Mouse (Mus musculus): ENCODE measurements at regions not wholly inside any gene's neighbourhood (a gene's known extent, or its start where the extent isn't known, plus 50 kb on each side); places are given as distances from the start of the nearest gene placed in this dataset.

DNA sequence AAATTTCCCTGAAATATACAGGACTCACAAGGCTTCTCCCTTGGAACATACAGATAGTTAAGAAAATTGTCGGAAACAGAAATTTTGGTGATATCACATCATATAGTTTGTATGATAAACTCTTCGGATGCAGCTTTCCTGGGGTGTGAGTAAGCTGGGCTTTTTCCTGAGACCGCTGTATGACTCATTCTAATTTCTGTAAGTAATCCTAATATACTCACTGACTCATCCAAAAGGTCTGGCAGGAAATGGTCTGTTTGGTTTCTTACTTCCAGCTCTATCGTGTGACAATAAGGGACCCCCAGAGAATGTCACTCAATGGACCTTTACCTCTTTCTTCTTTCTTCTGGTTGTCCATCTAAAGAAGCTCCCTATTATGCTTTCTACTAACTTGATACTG, 1273.9 kb upstream of the Tenm2 start:
- no peak for TF ChIP-seq CTCF (IDR thresholded peaks at IDR 0.05; ENCODE audit: low read depth, low read length)
- TF ChIP-seq POLR2A (IDR thresholded peaks at IDR 0.05; ENCODE audit: extremely low read depth, insufficient read depth, low read length) = no peak
- no peak overlapping the region for H3K9ac ChIP-seq (ENCODE audit: low read depth, low read length)
- no peaks in the 10 kb centered on the region for H3K4me1 ChIP-seq (ENCODE audit: control insufficient read depth, insufficient read depth, low read length)
- H3K36me3 ChIP-seq (ENCODE audit: control insufficient read depth, insufficient read depth, low read length) = no peaks in the 10 kb centered on the region
- WGBS = 78% methylated on average over 4 of the region's 4 CpGs
- H3K79me2 ChIP-seq (ENCODE audit: control insufficient read depth, insufficient read depth, low read length) = no peaks in the 10 kb centered on the region
- no peak overlapping the region for H3K4me3 ChIP-seq (ENCODE audit: insufficient read depth, low read depth, low read length)
- no peak overlapping the region for H3K27ac ChIP-seq (replicated peaks; ENCODE audit: insufficient read depth, low read depth, low read length)
- H3K27me3 ChIP-seq (ENCODE audit: control insufficient read depth, insufficient read depth, low read length) = no peaks in the 10 kb centered on the region
- DNase-seq (ENCODE audit: extremely low read depth, low read depth, low spot score) = no peak

DNA sequence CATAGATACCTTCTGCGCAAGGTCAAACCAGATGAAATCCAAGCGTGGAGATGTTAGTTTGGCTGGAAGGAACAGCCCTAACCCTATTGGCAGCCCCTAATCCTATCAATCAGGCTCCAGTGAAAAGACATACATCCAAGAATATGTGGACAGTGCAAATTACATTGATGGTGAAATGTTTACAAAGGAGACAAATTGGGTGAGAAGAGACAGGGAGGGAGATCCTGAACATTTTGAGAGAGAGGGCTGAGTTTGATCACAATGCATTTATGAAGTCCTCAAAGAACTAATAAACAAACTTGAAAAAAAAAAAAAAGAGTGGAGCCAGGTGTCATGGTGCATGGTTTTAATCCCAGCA, 1228.5 kb upstream of the Tenm2 start:
- Histone ChIP-seq H3K27ac (replicated peaks; ENCODE audit: insufficient read depth, low read depth, low read length) (no peak overlapping the region), H3K27me3 (ENCODE audit: control insufficient read depth, insufficient read depth, low read length) (no peaks in the 10 kb centered on the region), H3K9ac (ENCODE audit: low read depth, low read length) (no peak overlapping the region), H3K4me1 (ENCODE audit: control insufficient read depth, insufficient read depth, low read length) (no peaks in the 10 kb centered on the region), H3K4me3 (ENCODE audit: insufficient read depth, low read depth, low read length) (no peak overlapping the region), H3K36me3 (ENCODE audit: control insufficient read depth, insufficient read depth, low read length) (no peaks in the 10 kb centered on the region), H3K79me2 (ENCODE audit: control insufficient read depth, insufficient read depth, low read length) (no peaks in the 10 kb centered on the region)
- 87% methylated on average over 2 of the region's 2 CpGs for WGBS
- DNase-seq (ENCODE audit: extremely low read depth, low read depth, low spot score) = no peak
- TF ChIP-seq CTCF (IDR thresholded peaks at IDR 0.05; ENCODE audit: low read depth, low read length) = no peak
- no peak for TF ChIP-seq POLR2A (IDR thresholded peaks at IDR 0.05; ENCODE audit: extremely low read depth, insufficient read depth, low read length)

DNA sequence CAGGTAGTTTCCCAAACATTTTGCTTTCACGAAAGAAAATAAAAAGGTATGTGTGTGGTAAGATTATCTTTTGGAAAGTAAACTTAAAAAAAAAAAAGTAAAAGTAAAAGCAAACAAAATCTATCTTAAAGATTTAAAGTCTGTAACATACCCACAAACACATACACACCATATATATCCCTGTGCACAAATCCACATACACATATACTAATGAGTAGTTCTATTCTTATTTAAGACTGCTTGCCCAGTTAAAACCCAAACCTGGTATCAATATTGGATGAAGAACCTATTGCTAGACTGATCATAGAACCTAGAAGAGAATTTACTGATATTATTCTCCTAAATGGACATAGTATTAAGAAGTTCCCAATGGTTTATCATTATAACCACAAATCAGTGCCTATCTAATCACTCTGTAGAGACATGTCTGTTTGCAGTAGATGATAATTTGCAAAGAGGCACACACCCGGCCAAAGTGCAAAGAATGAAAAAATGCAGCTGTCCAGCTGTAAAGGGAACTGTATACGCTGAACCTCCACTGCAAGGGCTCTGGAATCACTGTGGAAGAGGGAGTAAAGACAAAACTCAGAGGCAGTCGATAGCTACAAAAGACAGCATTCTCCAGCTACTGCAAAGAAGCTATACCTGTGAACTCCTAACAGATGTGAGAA, 1227.9 kb upstream of the Tenm2 start:
- H3K27me3 ChIP-seq (ENCODE audit: control insufficient read depth, insufficient read depth, low read length) = no peaks in the 10 kb centered on the region
- no peaks in the 10 kb centered on the region for H3K4me1 ChIP-seq (ENCODE audit: control insufficient read depth, insufficient read depth, low read length)
- no peak for TF ChIP-seq POLR2A (IDR thresholded peaks at IDR 0.05; ENCODE audit: extremely low read depth, insufficient read depth, low read length)
- no peak for TF ChIP-seq CTCF (IDR thresholded peaks at IDR 0.05; ENCODE audit: low read depth, low read length)
- WGBS = 45% methylated on average over 4 of the region's 4 CpGs
- DNase-seq (ENCODE audit: extremely low read depth, low read depth, low spot score) = no peak
- H3K27ac ChIP-seq (replicated peaks; ENCODE audit: insufficient read depth, low read depth, low read length) = no peak overlapping the region
- H3K4me3 ChIP-seq (ENCODE audit: insufficient read depth, low read depth, low read length) = no peak overlapping the region
- H3K9ac ChIP-seq (ENCODE audit: low read depth, low read length) = no peak overlapping the region
- no peaks in the 10 kb centered on the region for H3K36me3 ChIP-seq (ENCODE audit: control insufficient read depth, insufficient read depth, low read length)
- no peaks in the 10 kb centered on the region for H3K79me2 ChIP-seq (ENCODE audit: control insufficient read depth, insufficient read depth, low read length)

DNA sequence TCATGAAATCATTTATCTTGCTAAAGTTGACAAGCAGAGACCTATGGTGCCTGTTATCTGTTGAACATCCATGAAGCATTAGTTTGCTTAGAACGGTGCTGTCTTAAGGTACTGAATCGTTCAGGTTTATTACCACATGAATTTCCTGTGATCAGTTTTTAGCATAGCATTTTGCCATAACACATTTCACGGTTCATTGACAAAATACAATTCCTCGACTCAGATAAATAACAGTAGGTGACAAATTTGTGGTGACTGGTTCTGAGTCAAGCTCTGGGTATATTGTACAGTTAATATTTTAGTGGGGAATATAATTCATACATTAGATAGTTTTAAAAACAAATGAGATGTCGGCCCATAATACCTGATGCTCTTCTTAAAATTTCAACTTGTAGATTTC, 1207.5 kb upstream of the Tenm2 start:
- Histone ChIP-seq H3K4me1 (ENCODE audit: control insufficient read depth, insufficient read depth, low read length) (no peaks in the 10 kb centered on the region), H3K27me3 (ENCODE audit: control insufficient read depth, insufficient read depth, low read length) (no peaks in the 10 kb centered on the region), H3K27ac (replicated peaks; ENCODE audit: insufficient read depth, low read depth, low read length) (no peak overlapping the region), H3K36me3 (ENCODE audit: control insufficient read depth, insufficient read depth, low read length) (no peaks in the 10 kb centered on the region), H3K9ac (ENCODE audit: low read depth, low read length) (no peak overlapping the region), H3K79me2 (ENCODE audit: control insufficient read depth, insufficient read depth, low read length) (no peaks in the 10 kb centered on the region), H3K4me3 (ENCODE audit: insufficient read depth, low read depth, low read length) (no peak overlapping the region)
- 86% methylated on average over 5 of the region's 5 CpGs for WGBS
- DNase-seq (ENCODE audit: extremely low read depth, low read depth, low spot score) = no peak
- TF ChIP-seq CTCF (IDR thresholded peaks at IDR 0.05; ENCODE audit: low read depth, low read length) (no peak), POLR2A (IDR thresholded peaks at IDR 0.05; ENCODE audit: extremely low read depth, insufficient read depth, low read length) (no peak)

GRCm38 (mm10) chr11:38410302-38410701, 1174.5 kb upstream of the Tenm2 start:
- Histone ChIP-seq H3K4me1 (ENCODE audit: control insufficient read depth, insufficient read depth, low read length) (no peaks in the 10 kb centered on the region; the same call in 1 of the 2 replicates), H3K27ac (replicated peaks; ENCODE audit: insufficient read depth, low read depth, low read length) (no peak overlapping the region), H3K27me3 (ENCODE audit: control insufficient read depth, insufficient read depth, low read length) (no peaks in the 10 kb centered on the region), H3K79me2 (ENCODE audit: control insufficient read depth, insufficient read depth, low read length) (no peaks in the 10 kb centered on the region), H3K36me3 (ENCODE audit: control insufficient read depth, insufficient read depth, low read length) (no peaks in the 10 kb centered on the region), H3K9ac (ENCODE audit: low read depth, low read length) (no peak overlapping the region), H3K4me3 (ENCODE audit: insufficient read depth, low read depth, low read length) (no peak overlapping the region)
- no peak for DNase-seq (ENCODE audit: extremely low read depth, low read depth, low spot score)
- 50% methylated on average over 1 of the region's 1 CpGs for WGBS
- TF ChIP-seq POLR2A (IDR thresholded peaks at IDR 0.05; ENCODE audit: extremely low read depth, insufficient read depth, low read length) (no peak), CTCF (IDR thresholded peaks at IDR 0.05; ENCODE audit: low read depth, low read length) (no peak)

GRCm38 (mm10) chr11:38397771-38398170, 1162.0 kb upstream of the Tenm2 start:
- H3K27ac ChIP-seq (replicated peaks; ENCODE audit: insufficient read depth, low read depth, low read length) = no peak overlapping the region
- TF ChIP-seq POLR2A (IDR thresholded peaks at IDR 0.05; ENCODE audit: extremely low read depth, insufficient read depth, low read length) = no peak
- TF ChIP-seq CTCF (IDR thresholded peaks at IDR 0.05; ENCODE audit: low read depth, low read length) = no peak
- no peak overlapping the region for H3K4me3 ChIP-seq (ENCODE audit: insufficient read depth, low read depth, low read length)
- H3K27me3 ChIP-seq (ENCODE audit: control insufficient read depth, insufficient read depth, low read length) = no peaks in the 10 kb centered on the region; the same call in 1 of the 2 replicates
- DNase-seq (ENCODE audit: extremely low read depth, low read depth, low spot score) = no peak
- no peaks in the 10 kb centered on the region for H3K79me2 ChIP-seq (ENCODE audit: control insufficient read depth, insufficient read depth, low read length)
- no peaks in the 10 kb centered on the region for H3K36me3 ChIP-seq (ENCODE audit: control insufficient read depth, insufficient read depth, low read length)
- H3K4me1 ChIP-seq (ENCODE audit: control insufficient read depth, insufficient read depth, low read length) = no peaks in the 10 kb centered on the region
- H3K9ac ChIP-seq (ENCODE audit: low read depth, low read length) = no peak overlapping the region
